Mouse (Mus musculus) regulatory T cell (primary cell): ENCODE results near the gene Gab2.

Experiments
- in situ Hi-C: fragments of 300-600 bp; cut with MboI, MseI; formaldehyde crosslinking; loops from one replicate; pipeline ENCODE4 v1.15.1; 2025; ENCODE audit warnings: high pct_unique_total_duplicates

Gene Gab2

GRCm38 (mm10) chr7:97312856-97313255 lies 231.5 kb downstream of the Gab2 start:
- in situ Hi-C loops: no loop called here

GRCm38 (mm10) chr7:97313364-97313995 lies 232.1 kb downstream of the Gab2 start:
- in situ Hi-C loops: no loop called here

GRCm38 (mm10) chr7:97314646-97315045 lies 233.3 kb downstream of the Gab2 start:
- in situ Hi-C loops: no loop called here

GRCm38 (mm10) chr7:97315656-97316055 lies 234.3 kb downstream of the Gab2 start:
- in situ Hi-C loops: no loop called here

GRCm38 (mm10) chr7:97317706-97318105 lies 236.3 kb downstream of the Gab2 start:
- in situ Hi-C loops: no loop called here

- in situ Hi-C loops: no loop called here
These were observed 243.0 kb downstream of the Gab2 start for GRCm38 (mm10) chr7:97324342-97324741.

- in situ Hi-C loops: no loop called here
These were observed 244.0 kb downstream of the Gab2 start for GRCm38 (mm10) chr7:97325156-97325985.

GRCm38 (mm10) chr7:97327376-97327775 lies 246.0 kb downstream of the Gab2 start:
- in situ Hi-C loops: no loop called here

GRCm38 (mm10) chr7:97328891-97329588 lies 247.7 kb downstream of the Gab2 start:
- in situ Hi-C loops: no loop called here

GRCm38 (mm10) chr7:97329676-97330075 lies 248.3 kb downstream of the Gab2 start:
- in situ Hi-C loops: no loop called here

GRCm38 (mm10) chr7:97330931-97331645 lies 249.7 kb downstream of the Gab2 start:
- in situ Hi-C loops: no loop called here

GRCm38 (mm10) chr7:97331726-97332666 lies 250.6 kb downstream of the Gab2 start, which contains the start of the genes Usp35 and Kctd21:
TSS of gene Usp35 (minus strand) at chr7:97332020.
TSS of gene Kctd21 (plus strand) at chr7:97332327.
- in situ Hi-C loops: no loop called here

GRCm38 (mm10) chr7:97332667-97333041 lies 251.3 kb downstream of the Gab2 start:
- in situ Hi-C loops: no loop called here

GRCm38 (mm10) chr7:97333113-97333898 lies 251.9 kb downstream of the Gab2 start:
- in situ Hi-C loops: no loop called here

- in situ Hi-C loops: no loop called here
These were observed 253.0 kb downstream of the Gab2 start for GRCm38 (mm10) chr7:97334406-97334805.

- in situ Hi-C loops: no loop called here
These were observed 255.3 kb downstream of the Gab2 start for GRCm38 (mm10) chr7:97336678-97337077.

GRCm38 (mm10) chr7:97338593-97338992 lies 257.2 kb downstream of the Gab2 start:
- in situ Hi-C loops: no loop called here

GRCm38 (mm10) chr7:97339623-97340022 lies 258.2 kb downstream of the Gab2 start:
- in situ Hi-C loops: no loop called here

GRCm38 (mm10) chr7:97340907-97341849 lies 259.8 kb downstream of the Gab2 start:
- in situ Hi-C loops: no loop called here
